Mouse (Mus musculus) megakaryocyte, embryonic 14.5 days (primary cell): ENCODE measurements around the gene Zfp423. TPM values are rescaled to one million over a fixed set of nuclear protein-coding genes. Genes with fewer than 3 reads are reported as not detected.

Experiments
- H3K27me3 ChIP-seq: replicated peaks from 2 replicates; pipeline ENCODE3; 2012; ENCODE audit warnings: inconsistent platforms
- H3K36me3 ChIP-seq: replicated peaks from 2 replicates; pipeline ENCODE3; 2012; ENCODE audit warnings: low read length, inconsistent platforms, mixed read lengths
- H3K4me1 ChIP-seq: 2 replicates; pipeline ENCODE4 v1.6.1; 2012; ENCODE audit warnings: inconsistent platforms
- H3K4me3 ChIP-seq: replicated peaks from 2 replicates; pipeline ENCODE3; 2012; ENCODE audit warnings: moderate library complexity, mild to moderate bottlenecking, inconsistent platforms
- H3K9me3 ChIP-seq: 2 replicates; pipeline ENCODE4 v1.6.1; 2012; ENCODE audit warnings: inconsistent platforms
- FLI1 ChIP-seq: IDR thresholded peaks from 2 replicates; pipeline ENCODE4 v1.6.1; 2012; ENCODE audit warnings: low read length, inconsistent platforms, mixed read lengths
- GATA1 ChIP-seq: IDR thresholded peaks from 3 replicates; pipeline ENCODE4 v1.6.1; 2012; ENCODE audit warnings: mixed read lengths, low read length, inconsistent platforms, borderline replicate concordance
- polyA plus RNA-seq: library from polyadenylated mRNA; stranded (reverse); fragments of >175 nt; gene quantifications from 2 replicates; pipeline ENCODE4 v1.2.3, GENCODE M21; 2012; ENCODE audit warnings: low replicate concordance; ENCODE audit not compliant: insufficient read depth

Zfp423 gene
- polyA plus RNA-seq, 1 experiment, result not detected

- H3K4me1 ChIP-seq, result peaks cover 7% of the 10 kb centered on the region
- TF ChIP-seq FLI1 (no peak), GATA1 (no peak)
- no peaks in the 10 kb centered on the region for H3K9me3 ChIP-seq
- no peaks in the 10 kb centered on the region for H3K36me3 ChIP-seq
- no peak overlapping the region for H3K4me3 ChIP-seq
- peaks cover 63% of the 10 kb centered on the region for H3K27me3 ChIP-seq
Measured at GRCm38 (mm10) chr8:87967057-87967820, 7.8 kb upstream of the Zfp423 start.

- Histone ChIP-seq H3K4me3 (peak overlapping the region; percentile 59), H3K36me3 (no peaks in the 10 kb centered on the region), H3K4me1 (peaks cover 46% of the 10 kb centered on the region), H3K27me3 (peaks cover 91% of the 10 kb centered on the region), H3K9me3 (no peaks in the 10 kb centered on the region)
- TF ChIP-seq FLI1 (no peak), GATA1 (no peak)
Measured at GRCm38 (mm10) chr8:87962514-87963225, 3.3 kb upstream of the Zfp423 start.

GRCm38 (mm10) chr8:87961680-87962513, 2.5 kb upstream of the Zfp423 start:
- Histone ChIP-seq H3K27me3 (peaks cover 92% of the 10 kb centered on the region), H3K4me1 (peaks cover 46% of the 10 kb centered on the region), H3K36me3 (no peaks in the 10 kb centered on the region), H3K4me3 (peak overlapping the region; percentile 59), H3K9me3 (no peaks in the 10 kb centered on the region)
- TF ChIP-seq GATA1, result no peak
- TF ChIP-seq FLI1, result no peak

GRCm38 (mm10) chr8:87961108-87961507, 1.7 kb upstream of the Zfp423 start:
- peaks cover 46% of the 10 kb centered on the region for H3K4me1 ChIP-seq
- peaks cover 94% of the 10 kb centered on the region for H3K27me3 ChIP-seq
- TF ChIP-seq GATA1, result no peak
- TF ChIP-seq FLI1, result no peak
- no peaks in the 10 kb centered on the region for H3K9me3 ChIP-seq
- H3K4me3 ChIP-seq, result no peak overlapping the region
- no peaks in the 10 kb centered on the region for H3K36me3 ChIP-seq

GRCm38 (mm10) chr8:87960061-87960749, 810 bp upstream of the Zfp423 start:
- peak overlapping the region; percentile 70 for H3K4me3 ChIP-seq
- no peaks in the 10 kb centered on the region for H3K9me3 ChIP-seq
- H3K27me3 ChIP-seq, result peaks cover 97% of the 10 kb centered on the region
- no peak for TF ChIP-seq FLI1
- TF ChIP-seq GATA1, result no peak
- H3K36me3 ChIP-seq, result no peaks in the 10 kb centered on the region
- H3K4me1 ChIP-seq, result peaks cover 46% of the 10 kb centered on the region

GRCm38 (mm10) chr8:87958451-87959319, 710 bp downstream of the Zfp423 start:
- Histone ChIP-seq H3K4me3 (peak overlapping the region; percentile 89), H3K27me3 (peaks cover 96% of the 10 kb centered on the region)

GRCm38 (mm10) chr8:87957871-87958450, 1.4 kb downstream of the Zfp423 start:
- Histone ChIP-seq H3K4me3 (peak overlapping the region; percentile 89), H3K4me1 (peaks cover 46% of the 10 kb centered on the region), H3K36me3 (no peaks in the 10 kb centered on the region), H3K27me3 (peaks cover 92% of the 10 kb centered on the region), H3K9me3 (no peaks in the 10 kb centered on the region)
- no peak for TF ChIP-seq GATA1
- TF ChIP-seq FLI1, result no peak

More at GRCm38 (mm10) chr8:87958451-87959319, 710 bp downstream of the Zfp423 start:
- TF ChIP-seq FLI1, result no peak
- no peak for TF ChIP-seq GATA1
- H3K9me3 ChIP-seq, result no peaks in the 10 kb centered on the region
- H3K36me3 ChIP-seq, result no peaks in the 10 kb centered on the region
- H3K4me1 ChIP-seq, result peaks cover 46% of the 10 kb centered on the region

GRCm38 (mm10) chr8:87956001-87956400, 3.4 kb downstream of the Zfp423 start:
- Histone ChIP-seq H3K9me3 (no peaks in the 10 kb centered on the region), H3K4me1 (peaks cover 27% of the 10 kb centered on the region), H3K4me3 (no peak overlapping the region), H3K36me3 (no peaks in the 10 kb centered on the region), H3K27me3 (peaks cover 80% of the 10 kb centered on the region)
- TF ChIP-seq GATA1 (no peak), FLI1 (no peak)
